ENCODE assay signal across 18 mouse cellular contexts in genomic region chr13:91680764-91681437, GRCm38 (mm10).
"Had no signal": no experiment of that assay in that cellular context is flagged by ENCODE, and none has a peak within 500 bp of the region (broad histone marks: within the 10 kb centered on the region; RNA-seq: fewer than 3 reads in every experiment).

No protein-coding gene starts in this region.

- H3K4me2 ChIP-seq: limb, embryonic 13.5 days; liver, embryonic 11.5 days; liver, embryonic 15.5 days; lung, embryonic 14.5 days; midbrain, embryonic 12.5 days; stomach, embryonic 15.5 days had no signal

- H3K9me3 ChIP-seq: limb, embryonic 13.5 days; liver, embryonic 15.5 days; midbrain, embryonic 12.5 days; stomach, embryonic 15.5 days had no signal

- DNase-seq: kidney, adult 11 months; kidney, postnatal 10 days; kidney, postnatal 4 days; left cerebral cortex, postnatal 4 days; lung, embryonic 14.5 days; lung, postnatal 10 days; lung, postnatal 4 days; right cerebral cortex, adult 18-20 months; right cerebral cortex, postnatal 25 days; thymus, adult 2 months; thymus, postnatal 36 days had no signal

- H3K4me1 ChIP-seq: limb, embryonic 13.5 days; liver, embryonic 15.5 days; midbrain, embryonic 12.5 days; stomach, embryonic 15.5 days had no signal

- H3K36me3 ChIP-seq: liver, embryonic 15.5 days; stomach, embryonic 15.5 days had no signal

- H3K27me3 ChIP-seq: limb, embryonic 13.5 days; liver, embryonic 15.5 days; midbrain, embryonic 12.5 days; stomach, embryonic 15.5 days had no signal

- H3K4me3 ChIP-seq: layer of hippocampus, adult 2 months; limb, embryonic 13.5 days; liver, embryonic 15.5 days; midbrain, embryonic 12.5 days; stomach, embryonic 15.5 days had no signal

- ATAC-seq: midbrain, embryonic 16.5 days had no signal

- H3K9ac ChIP-seq: limb, embryonic 13.5 days; liver, embryonic 15.5 days; lung, embryonic 14.5 days; midbrain, embryonic 12.5 days; stomach, embryonic 15.5 days had no signal

- H3K27ac ChIP-seq: layer of hippocampus, adult 2 months; limb, embryonic 13.5 days; liver, embryonic 15.5 days; midbrain, embryonic 12.5 days; stomach, embryonic 15.5 days had no signal
